Mouse (Mus musculus) erythroblast, embryonic 14.5 days (primary cell): ENCODE results near the gene Nedd8.

Source experiments
- GATA1 ChIP-seq: IDR thresholded peaks from 2 replicates; pipeline ENCODE4 v1.6.1; 2012; ENCODE audit warnings: low read length, inconsistent platforms, mixed read lengths
- TAL1 ChIP-seq: IDR thresholded peaks from 3 replicates; pipeline ENCODE4 v1.6.1; 2012; ENCODE audit warnings: low read length, inconsistent platforms, mixed read lengths

- TF ChIP-seq GATA1 = no peak
- no peak for TF ChIP-seq TAL1
Observed at GRCm38 (mm10) chr14:55617822-55618221, 54.1 kb downstream of the Nedd8 start, which contains the start of gene Rec8.
